9 mouse cellular contexts compared by ENCODE assay signal in genomic region chr11:98709001-98709741, GRCm38 (mm10). TPM values are rescaled to one million over a fixed set of nuclear protein-coding genes. Genes with fewer than 3 reads are reported as not detected.
DNase-seq lines count a peak whose midpoint lies in the region; ATAC-seq and TF ChIP-seq lines count a peak whose summit lies in the region.
"Had no signal": no experiment of that assay in that cellular context is flagged by ENCODE, and none has a peak within 500 bp of the region (broad histone marks: within the 10 kb centered on the region; RNA-seq: fewer than 3 reads in every experiment).

No protein-coding gene starts in this region.

- H3K9me3 ChIP-seq in kidney, embryonic 15.5 days (replicated peaks), result no peaks in the 10 kb centered on the region
- no peaks in the 10 kb centered on the region for H3K9me3 ChIP-seq in megakaryocyte, embryonic 14.5 days
- no peaks in the 10 kb centered on the region for H3K9me3 ChIP-seq in forebrain, embryonic 15.5 days
- no peaks in the 10 kb centered on the region for H3K9me3 ChIP-seq in hindbrain, embryonic 10.5 days
- H3K9me3 ChIP-seq: hindbrain, embryonic 15.5 days had no signal

- intact Hi-C loops in left cerebral cortex, adult 2 months (cut with DNase I), result loop anchor here (2.0 kb wide), 1 partner anchor 78 kb away; no protein-coding TSS in a partner anchor
- intact Hi-C loops in left cerebral cortex, postnatal 14 days (cut with DNase I), result no loop called here

- H3K36me3 ChIP-seq in kidney, embryonic 15.5 days, result peaks cover 69% of the 10 kb centered on the region
- H3K36me3 ChIP-seq in megakaryocyte, embryonic 14.5 days (replicated peaks; ENCODE audit: low read length), result peaks cover 91% of the 10 kb centered on the region
- H3K36me3 ChIP-seq in forebrain, embryonic 15.5 days, result peaks cover 80% of the 10 kb centered on the region
- H3K36me3 ChIP-seq in hindbrain, embryonic 10.5 days, result peaks cover 95% of the 10 kb centered on the region

- H3K4me1 ChIP-seq in kidney, embryonic 15.5 days, result peaks cover 74% of the 10 kb centered on the region
- peaks cover 48% of the 10 kb centered on the region for H3K4me1 ChIP-seq in megakaryocyte, embryonic 14.5 days
- H3K4me1 ChIP-seq in forebrain, embryonic 15.5 days, result 0 out of 2 replicates have a peak, but pooled peaks cover 4% of the 10 kb centered on the region
- no peaks in the 10 kb centered on the region for H3K4me1 ChIP-seq in hindbrain, embryonic 10.5 days (replicated peaks)
- H3K4me1 ChIP-seq: hindbrain, embryonic 15.5 days had no signal

- no peak overlapping the region for H3K4me3 ChIP-seq in left cerebral cortex, adult 2 months
- 0 out of 2 replicates have a peak overlapping the region, but pooled peaks have one; percentile 1 for H3K4me3 ChIP-seq in kidney, embryonic 15.5 days (replicated peaks)
- H3K4me3 ChIP-seq in megakaryocyte, embryonic 14.5 days (replicated peaks), result peak overlapping the region; percentile 67
- no peak overlapping the region for H3K4me3 ChIP-seq in forebrain, embryonic 15.5 days
- H3K4me3 ChIP-seq in hindbrain, embryonic 10.5 days, result no peak overlapping the region
- H3K4me3 ChIP-seq: hindbrain, embryonic 15.5 days had no signal

- peak overlapping the region; percentile 45 for H3K4me2 ChIP-seq in kidney, embryonic 15.5 days
- no peak overlapping the region for H3K4me2 ChIP-seq in forebrain, embryonic 15.5 days (replicated peaks)
- H3K4me2 ChIP-seq: hindbrain, embryonic 15.5 days had no signal

- no peak for TF ChIP-seq CTCF in left cerebral cortex, adult 2 months (IDR thresholded peaks at IDR 0.05)

- peak; percentile 44 for ATAC-seq in kidney, embryonic 15.5 days (replicated peaks; ENCODE audit: low FRiP score)
- no peak for ATAC-seq in erythroid progenitor cell, adult 5-6 weeks (replicated peaks; ENCODE audit: low FRiP score, poor library complexity, severe bottlenecking)
- ATAC-seq in forebrain, embryonic 15.5 days (replicated peaks), result no peak

- no peaks in the 10 kb centered on the region for H3K27me3 ChIP-seq in kidney, embryonic 15.5 days
- no peaks in the 10 kb centered on the region for H3K27me3 ChIP-seq in megakaryocyte, embryonic 14.5 days (replicated peaks)
- no peaks in the 10 kb centered on the region for H3K27me3 ChIP-seq in forebrain, embryonic 15.5 days
- H3K27me3 ChIP-seq in hindbrain, embryonic 10.5 days (ENCODE audit: insufficient read depth, poor library complexity, severe bottlenecking), result no peaks in the 10 kb centered on the region
- H3K27me3 ChIP-seq: hindbrain, embryonic 15.5 days had no signal

- peak overlapping the region; percentile 33; the same call in 1 of the 2 replicates for H3K27ac ChIP-seq in left cerebral cortex, adult 2 months
- H3K27ac ChIP-seq in kidney, embryonic 15.5 days, result peak overlapping the region; percentile 93
- H3K27ac ChIP-seq in forebrain, embryonic 15.5 days (replicated peaks), result no peak overlapping the region
- H3K27ac ChIP-seq in hindbrain, embryonic 10.5 days, result no peak overlapping the region
- H3K27ac ChIP-seq: hindbrain, embryonic 15.5 days had no signal

- H3K9ac ChIP-seq in kidney, embryonic 15.5 days, result no peak overlapping the region
- no peak overlapping the region for H3K9ac ChIP-seq in forebrain, embryonic 15.5 days (replicated peaks)
- H3K9ac ChIP-seq: hindbrain, embryonic 15.5 days had no signal

- peak in 1 of 2 experiments; percentile 37 for DNase-seq in left cerebral cortex, adult 2 months (ENCODE audit: extremely low spot score in 1 of 2, low spot score in 2 of 2)
- no peak for DNase-seq in left cerebral cortex, postnatal 14 days (ENCODE audit: low spot score in 2 of 2)
- peak; percentile 48 for DNase-seq in gastrocnemius, postnatal 10 days
- DNase-seq in hindbrain, embryonic 10.5 days (ENCODE audit: low spot score), result no peak

- WGBS in kidney, embryonic 15.5 days, result 35% methylated on average over 26 of the region's 26 CpGs
- 86% methylated on average over 26 of the region's 26 CpGs for WGBS in forebrain, embryonic 15.5 days
- 91% methylated on average over 26 of the region's 26 CpGs for WGBS in hindbrain, embryonic 10.5 days

RNA-seq across cellular contexts. Expression of gene Csf3, which starts 8.1 kb away (rescaled TPM):
- not detected for total RNA-seq in left cerebral cortex, adult 2 months (2021)
- not detected for total RNA-seq in left cerebral cortex, postnatal 14 days (2021)
- not detected for total RNA-seq in gastrocnemius, postnatal 10 days (2021)
- polyA plus RNA-seq in kidney, embryonic 15.5 days (2015; fragmentation: Nextera tagmentation; extraction: Ambion mirVana), result 0.23 TPM in 1 of 2 replicates, not detected in the other
- not detected in 2 replicates for polyA plus RNA-seq in megakaryocyte, embryonic 14.5 days (2012; ENCODE audit: insufficient read depth, low replicate concordance)
- total RNA-seq in erythroid progenitor cell, adult 5-6 weeks (2015; ENCODE audit: low replicate concordance), result not detected in 2 replicates
- not detected in 2 replicates for total RNA-seq in erythroid progenitor cell, adult 5-6 weeks (2017; ENCODE audit: low replicate concordance)
- polyA plus RNA-seq in forebrain, embryonic 15.5 days (2015; fragmentation: Nextera tagmentation; extraction: Ambion mirVana), result not detected in 2 replicates
- not detected in 2 replicates for polyA plus RNA-seq in hindbrain, embryonic 10.5 days (2016; fragmentation: Nextera tagmentation; extraction: Ambion mirVana)
- polyA plus RNA-seq: hindbrain, embryonic 15.5 days had no signal

RNA-seq across cellular contexts. Expression of gene Med24, which starts 20.1 kb away (rescaled TPM):
- total RNA-seq in left cerebral cortex, adult 2 months (2021), result 100 to 1,000 TPM; 126 to 134 TPM
- 100 to 1,000 TPM in 1 of 2 experiments, 10 to 100 TPM in 1; 96.3 to 114 TPM for total RNA-seq in left cerebral cortex, postnatal 14 days (2021)
- 10 to 100 TPM; 47.8 to 52.5 TPM for total RNA-seq in gastrocnemius, postnatal 10 days (2021)
- 58.2 and 64.7 TPM in 2 replicates for polyA plus RNA-seq in kidney, embryonic 15.5 days (2015; fragmentation: Nextera tagmentation; extraction: Ambion mirVana)
- 40.2 and 55.7 TPM in 2 replicates for polyA plus RNA-seq in megakaryocyte, embryonic 14.5 days (2012; ENCODE audit: insufficient read depth, low replicate concordance)
- total RNA-seq in erythroid progenitor cell, adult 5-6 weeks (2015; ENCODE audit: low replicate concordance), result 30.6 and 57.7 TPM in 2 replicates
- 14.7 and 25.0 TPM in 2 replicates for total RNA-seq in erythroid progenitor cell, adult 5-6 weeks (2017; ENCODE audit: low replicate concordance)
- 85.1 and 93.6 TPM in 2 replicates for polyA plus RNA-seq in forebrain, embryonic 15.5 days (2015; fragmentation: Nextera tagmentation; extraction: Ambion mirVana)
- polyA plus RNA-seq in hindbrain, embryonic 10.5 days (2016; fragmentation: Nextera tagmentation; extraction: Ambion mirVana), result 76.9 and 83.6 TPM in 2 replicates

RNA-seq across cellular contexts. Expression of gene Psmd3, which starts 26.8 kb away (rescaled TPM):
- total RNA-seq in left cerebral cortex, adult 2 months (2021), result 100 to 1,000 TPM; 132 TPM
- total RNA-seq in left cerebral cortex, postnatal 14 days (2021), result 100 to 1,000 TPM; 128 to 134 TPM
- total RNA-seq in gastrocnemius, postnatal 10 days (2021), result 100 to 1,000 TPM; 112 to 113 TPM
- 262 and 280 TPM in 2 replicates for polyA plus RNA-seq in kidney, embryonic 15.5 days (2015; fragmentation: Nextera tagmentation; extraction: Ambion mirVana)
- polyA plus RNA-seq in megakaryocyte, embryonic 14.5 days (2012; ENCODE audit: insufficient read depth, low replicate concordance), result 128 and 167 TPM in 2 replicates
- 28.1 and 30.3 TPM in 2 replicates for total RNA-seq in erythroid progenitor cell, adult 5-6 weeks (2015; ENCODE audit: low replicate concordance)
- total RNA-seq in erythroid progenitor cell, adult 5-6 weeks (2017; ENCODE audit: low replicate concordance), result 23.6 and 30.7 TPM in 2 replicates
- polyA plus RNA-seq in forebrain, embryonic 15.5 days (2015; fragmentation: Nextera tagmentation; extraction: Ambion mirVana), result 209 and 213 TPM in 2 replicates
- 251 and 281 TPM in 2 replicates for polyA plus RNA-seq in hindbrain, embryonic 10.5 days (2016; fragmentation: Nextera tagmentation; extraction: Ambion mirVana)

RNA-seq across cellular contexts. Expression of gene Thra, which starts 31.3 kb away (rescaled TPM):
- 100 to 1,000 TPM; 730 to 768 TPM for total RNA-seq in left cerebral cortex, adult 2 months (2021)
- total RNA-seq in left cerebral cortex, postnatal 14 days (2021), result 1,000 to 10,000 TPM in 1 of 2 experiments, 100 to 1,000 TPM in 1; 962 to 1,004 TPM
- total RNA-seq in gastrocnemius, postnatal 10 days (2021), result 100 to 1,000 TPM; 149 to 169 TPM
- 21.7 and 26.9 TPM in 2 replicates for polyA plus RNA-seq in kidney, embryonic 15.5 days (2015; fragmentation: Nextera tagmentation; extraction: Ambion mirVana)
- 37.6 and 38.9 TPM in 2 replicates for polyA plus RNA-seq in megakaryocyte, embryonic 14.5 days (2012; ENCODE audit: insufficient read depth, low replicate concordance)
- total RNA-seq in erythroid progenitor cell, adult 5-6 weeks (2015; ENCODE audit: low replicate concordance), result 8.6 and 13.8 TPM in 2 replicates
- 3.3 and 8.0 TPM in 2 replicates for total RNA-seq in erythroid progenitor cell, adult 5-6 weeks (2017; ENCODE audit: low replicate concordance)
- polyA plus RNA-seq in forebrain, embryonic 15.5 days (2015; fragmentation: Nextera tagmentation; extraction: Ambion mirVana), result 164 and 166 TPM in 2 replicates
- 12.8 and 22.2 TPM in 2 replicates for polyA plus RNA-seq in hindbrain, embryonic 10.5 days (2016; fragmentation: Nextera tagmentation; extraction: Ambion mirVana)

RNA-seq across cellular contexts. Expression of gene Gsdma, which starts 45.0 kb away (rescaled TPM):
- not detected for total RNA-seq in left cerebral cortex, adult 2 months (2021)
- not detected for total RNA-seq in left cerebral cortex, postnatal 14 days (2021)
- not detected for total RNA-seq in gastrocnemius, postnatal 10 days (2021)
- 0.06 and 0.13 TPM in 2 replicates for polyA plus RNA-seq in kidney, embryonic 15.5 days (2015; fragmentation: Nextera tagmentation; extraction: Ambion mirVana)
- 2.2 and 3.4 TPM in 2 replicates for polyA plus RNA-seq in megakaryocyte, embryonic 14.5 days (2012; ENCODE audit: insufficient read depth, low replicate concordance)
- total RNA-seq in erythroid progenitor cell, adult 5-6 weeks (2015; ENCODE audit: low replicate concordance), result not detected in 2 replicates
- total RNA-seq in erythroid progenitor cell, adult 5-6 weeks (2017; ENCODE audit: low replicate concordance), result not detected in 2 replicates
- not detected in 2 replicates for polyA plus RNA-seq in forebrain, embryonic 15.5 days (2015; fragmentation: Nextera tagmentation; extraction: Ambion mirVana)
- polyA plus RNA-seq in hindbrain, embryonic 10.5 days (2016; fragmentation: Nextera tagmentation; extraction: Ambion mirVana), result 0.09 TPM in 1 of 2 replicates, not detected in the other
- polyA plus RNA-seq: hindbrain, embryonic 15.5 days had no signal

Comparison
In these comparisons a context has a peak if more than half of its experiments do, and no peak if none do; other contexts are left out.
1. H3K27ac ChIP-seq: peak in left cerebral cortex, adult 2 months (single experiment) and kidney, embryonic 15.5 days (single experiment); none in forebrain, embryonic 15.5 days (single experiment) and hindbrain, embryonic 10.5 days (single experiment).
2. H3K4me3 ChIP-seq: peak in kidney, embryonic 15.5 days (single experiment) and megakaryocyte, embryonic 14.5 days (single experiment); none in left cerebral cortex, adult 2 months (single experiment), forebrain, embryonic 15.5 days (single experiment) and hindbrain, embryonic 10.5 days (single experiment).